Mouse (Mus musculus) lung, adult 18-20 months (tissue): ENCODE measurements around the gene Pappa.

ENCODE experiments used
- DNase-seq, 2 experiments: peaks; one replicate each; pipeline ENCODE4 v3.0.0; 2022; ENCODE audit warnings: mixed read lengths in 2 of 2

Gene Pappa

DNA sequence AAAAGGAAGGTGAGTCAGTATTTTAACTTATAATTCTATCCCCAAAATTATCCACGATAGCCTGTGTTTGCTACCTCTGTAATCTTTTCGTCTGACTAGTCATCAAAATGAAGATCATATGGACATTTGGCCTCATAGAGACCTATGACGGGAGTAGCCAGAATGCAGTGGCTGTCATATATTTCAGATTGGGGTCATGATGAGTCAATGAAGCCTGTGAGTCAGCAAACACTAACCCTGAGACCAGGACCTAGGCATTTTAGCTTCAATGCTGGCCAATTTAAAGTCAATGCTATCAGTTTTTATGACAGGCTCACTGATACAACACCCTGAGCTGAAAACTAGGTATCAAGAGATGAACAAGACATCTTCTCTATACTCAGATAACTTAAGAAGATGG, 50.5 kb downstream of the Pappa start:
- no peak for DNase-seq

DNA sequence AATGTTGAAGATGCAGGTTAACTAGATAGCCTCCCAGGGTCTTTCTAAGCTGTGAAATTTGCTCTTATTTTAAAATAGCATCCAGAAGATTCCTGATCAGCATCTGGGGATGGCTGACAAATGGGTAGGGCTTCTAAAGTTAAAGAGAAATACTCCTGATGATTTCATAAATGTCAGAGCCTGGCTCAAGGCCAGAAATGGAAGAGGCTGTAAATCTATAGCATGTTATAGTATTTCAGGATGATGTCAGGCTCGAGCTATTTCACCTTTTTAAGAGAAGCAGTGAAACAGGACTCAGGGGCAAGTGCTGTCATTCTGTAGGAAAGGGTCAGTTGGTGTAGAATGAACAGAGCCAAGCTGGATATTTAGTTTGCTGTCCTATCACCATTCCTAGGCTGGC, 54.2 kb downstream of the Pappa start:
- no peak for DNase-seq

DNA sequence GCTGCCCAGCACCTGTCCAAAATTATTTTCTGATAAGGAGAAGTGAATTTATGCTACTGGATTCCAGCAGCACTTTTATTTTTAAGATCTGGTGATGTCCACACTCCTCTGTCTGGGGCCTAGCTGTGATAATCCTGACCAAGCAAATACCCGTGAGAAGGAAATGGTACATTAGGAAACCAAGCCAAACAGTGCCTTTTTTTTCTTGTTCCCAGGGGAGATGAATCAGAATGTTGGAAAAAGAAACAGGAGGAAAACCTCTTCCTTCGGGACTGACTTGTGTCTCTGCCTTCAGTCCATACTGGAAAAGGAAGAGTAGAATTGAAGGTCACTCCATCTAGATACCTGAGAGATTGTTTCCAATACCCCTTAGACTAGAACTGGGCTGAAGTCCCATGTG, 63.3 kb downstream of the Pappa start:
- no peak for DNase-seq

DNA sequence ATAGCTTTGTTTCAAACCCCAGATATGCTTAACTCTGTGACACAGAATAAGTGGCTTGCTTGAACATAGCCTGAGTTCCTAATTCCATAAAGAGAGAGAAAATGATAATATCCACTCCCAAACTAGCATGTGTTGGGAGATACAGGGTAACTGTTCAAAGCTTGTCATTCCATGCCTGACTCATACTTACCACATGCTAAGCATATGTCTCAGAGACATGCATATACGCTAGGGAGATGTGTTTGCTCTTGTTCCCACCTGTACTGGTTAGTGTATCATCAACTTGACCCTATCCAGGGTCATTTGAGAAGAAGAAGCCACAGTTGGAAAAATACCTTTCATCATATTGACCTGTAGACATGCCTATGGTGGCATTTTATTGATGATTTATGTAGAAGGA, 63.7 kb downstream of the Pappa start:
- no peak for DNase-seq

DNA sequence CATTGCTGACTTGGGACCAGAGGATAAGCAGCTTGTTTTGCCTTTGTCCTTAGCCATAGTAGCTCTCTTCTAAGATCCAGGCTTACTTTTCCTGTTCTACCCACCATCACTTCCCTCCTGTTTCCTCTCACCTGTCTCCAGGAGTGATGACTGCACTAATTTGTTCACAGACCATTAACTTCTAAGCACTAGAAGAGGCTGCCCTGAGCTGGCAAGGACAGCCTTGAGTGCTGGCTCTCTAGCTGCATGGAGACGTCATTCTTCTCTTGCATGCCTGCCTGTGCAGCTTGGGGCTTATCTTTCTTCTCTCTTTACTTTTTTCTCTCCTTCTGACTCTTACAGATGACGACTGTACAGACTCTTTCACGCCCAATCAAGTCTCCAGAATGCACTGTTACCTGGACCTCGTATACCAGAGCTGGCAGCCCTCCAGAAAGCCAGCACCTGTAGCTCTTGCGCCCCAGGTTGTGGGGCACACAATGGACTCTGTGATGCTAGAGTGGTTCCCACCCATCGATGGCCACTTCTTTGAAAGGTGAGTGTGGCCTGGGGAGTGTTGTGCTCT, 65.0 kb downstream of the Pappa start:
- no peak for DNase-seq

DNA sequence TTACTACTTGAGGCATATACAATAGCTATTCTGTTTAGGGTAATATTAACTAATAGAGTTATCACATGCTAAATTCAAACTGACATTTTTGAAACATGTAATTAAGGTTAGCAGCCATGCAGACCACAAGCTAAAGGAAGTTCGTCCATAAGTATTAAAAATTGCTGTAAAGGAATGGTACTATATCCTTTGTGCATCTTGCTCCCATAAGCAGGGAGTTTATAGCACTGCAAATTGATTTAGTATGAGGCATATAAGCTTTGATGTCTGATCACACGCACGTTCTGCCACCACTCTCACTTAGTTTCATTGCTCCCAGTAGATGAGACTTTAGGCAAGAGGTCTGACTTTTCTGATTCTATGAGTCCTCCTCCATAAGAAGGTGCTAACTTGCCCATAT, 68.8 kb downstream of the Pappa start:
- no peak for DNase-seq

DNA sequence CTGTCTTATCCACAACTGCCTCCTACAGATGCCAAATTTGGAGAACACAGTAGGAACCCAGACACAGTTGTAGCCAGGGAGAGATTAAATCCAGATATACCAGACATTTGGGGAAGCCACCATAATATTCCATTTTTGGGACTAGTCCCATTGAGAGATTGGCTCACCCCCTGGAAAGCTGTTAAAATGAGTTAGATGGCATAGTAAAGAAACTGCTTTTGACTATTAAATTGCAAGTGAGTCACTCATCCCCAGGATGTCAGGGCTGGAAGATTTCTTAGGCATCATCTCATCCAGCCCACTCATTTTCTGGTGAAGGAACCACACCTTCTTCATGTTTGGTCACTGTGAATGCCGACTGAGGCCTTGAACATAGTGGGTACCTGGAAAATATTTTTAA, 72.0 kb downstream of the Pappa start:
- no peak for DNase-seq

DNA sequence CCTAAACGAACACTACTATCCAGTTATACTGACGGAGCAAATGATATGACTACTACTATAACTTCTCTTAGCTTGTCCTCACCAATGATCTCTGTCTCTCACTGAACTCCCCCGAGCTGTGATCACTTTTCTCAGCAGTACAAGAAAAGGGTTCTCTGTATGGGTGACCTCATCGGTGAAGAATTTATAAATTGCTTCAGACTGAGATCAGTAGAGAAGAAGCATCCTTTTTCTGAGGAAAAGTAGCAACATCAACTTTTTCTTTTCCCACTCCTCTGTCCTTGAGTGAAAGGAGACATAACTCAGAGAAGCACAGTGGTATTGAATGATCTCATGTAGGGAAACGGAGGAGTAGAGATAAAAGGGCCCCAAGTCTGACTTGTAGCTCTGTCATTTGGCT, 79.7 kb downstream of the Pappa start:
- DNase-seq, result no peak

DNA sequence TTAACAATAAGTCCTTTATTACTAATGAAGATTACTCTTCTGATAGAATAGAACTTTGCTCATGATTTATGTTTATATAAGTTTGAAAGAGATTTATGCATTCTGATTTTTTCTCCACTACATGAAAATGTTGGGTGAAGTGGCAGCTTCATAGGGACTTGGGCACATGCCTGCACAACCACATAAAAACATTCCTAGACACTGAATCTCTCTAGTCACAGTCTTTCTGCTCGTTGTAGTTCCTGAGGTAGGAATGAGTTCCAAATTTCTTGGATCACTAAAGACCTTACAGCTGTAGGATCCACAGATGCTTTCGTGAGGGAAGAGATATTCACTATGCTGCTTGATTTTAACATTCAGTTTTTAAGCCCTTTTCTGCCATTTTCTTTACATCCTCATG, 81.5 kb downstream of the Pappa start:
- no peak for DNase-seq

DNA sequence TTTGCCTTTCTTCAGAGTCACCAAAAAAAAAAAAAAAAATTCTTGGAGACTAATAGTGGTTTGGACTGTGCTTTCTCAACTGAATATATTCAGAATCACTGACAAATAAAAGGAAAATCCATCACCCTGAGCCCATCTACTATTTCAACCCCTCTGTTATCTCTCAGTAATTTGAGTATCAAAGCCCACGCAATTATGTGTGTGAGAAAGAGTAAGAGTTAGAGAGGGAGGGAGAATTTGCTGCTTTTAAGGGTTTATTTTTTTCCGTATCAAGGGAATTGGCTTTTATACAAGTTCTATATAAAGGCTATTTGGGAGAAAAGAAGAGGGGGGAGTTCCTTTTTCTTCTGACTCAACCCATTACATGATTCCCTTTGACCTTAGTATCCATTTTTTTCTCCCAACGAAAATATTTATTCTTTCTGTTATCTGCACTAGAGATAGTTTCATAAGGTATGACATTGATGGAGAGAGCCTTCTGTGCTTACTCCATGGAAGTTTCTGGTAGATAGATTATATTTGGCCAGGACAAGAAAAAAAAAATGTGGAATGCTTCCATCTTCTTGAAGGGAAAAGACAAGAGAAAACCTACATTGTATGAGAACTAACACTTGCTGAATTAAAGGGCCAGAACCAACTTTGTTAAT, 85.5 kb downstream of the Pappa start:
- DNase-seq, result no peak

DNA sequence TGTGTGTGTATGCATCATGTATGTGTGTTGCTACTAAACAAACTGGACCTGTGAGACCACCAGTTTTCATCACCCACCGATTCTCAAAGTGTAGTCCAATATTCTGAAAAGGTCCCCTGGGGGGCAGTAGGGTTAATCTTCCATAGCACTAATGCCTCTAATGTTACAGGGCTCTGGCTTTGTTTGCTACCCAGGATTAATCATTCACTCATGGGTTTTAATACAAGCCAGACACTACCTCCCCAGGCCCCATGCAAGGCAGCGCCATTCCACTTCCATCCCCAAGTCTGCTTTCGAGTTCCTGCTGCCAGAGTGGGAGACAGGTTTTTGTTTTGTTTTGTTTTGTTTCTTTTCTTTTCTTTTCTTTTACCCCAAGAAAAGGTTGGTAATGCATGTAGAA, 92.7 kb downstream of the Pappa start:
- no peak for DNase-seq

DNA sequence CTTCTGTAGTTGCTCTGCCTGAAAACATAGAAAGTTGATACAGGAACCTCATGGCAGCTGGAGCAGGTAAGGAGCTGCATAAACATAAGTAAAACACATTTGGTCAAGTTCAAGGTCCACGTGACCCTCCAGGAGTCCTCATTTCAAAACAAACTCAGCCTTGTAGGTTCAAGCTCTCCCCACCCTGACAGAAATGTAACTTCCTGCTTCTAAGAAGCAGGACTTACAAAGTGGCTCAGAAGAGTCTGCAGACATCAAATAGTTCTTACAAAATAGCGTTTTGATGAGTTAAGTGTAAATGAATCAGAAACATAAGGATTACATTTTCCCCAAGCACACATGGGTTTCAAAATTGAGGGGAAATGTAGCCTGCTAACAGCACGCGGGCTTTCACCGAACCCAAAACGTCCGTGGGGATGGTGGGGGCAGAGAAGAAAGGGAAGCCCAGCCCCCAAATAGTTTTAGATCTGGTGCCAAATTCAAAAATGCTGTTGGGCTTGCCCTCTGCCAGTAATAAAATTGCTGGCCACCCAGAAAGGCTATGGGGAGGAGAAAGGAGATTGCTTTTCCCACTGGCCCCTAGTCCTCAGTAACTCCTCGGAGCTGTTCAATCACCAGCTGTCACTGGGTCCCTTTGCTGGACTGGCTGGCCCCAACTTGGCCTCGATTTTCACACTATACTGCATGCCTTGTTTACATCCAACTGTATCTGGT, 93.8 kb downstream of the Pappa start:
- DNase-seq, result no peak

DNA sequence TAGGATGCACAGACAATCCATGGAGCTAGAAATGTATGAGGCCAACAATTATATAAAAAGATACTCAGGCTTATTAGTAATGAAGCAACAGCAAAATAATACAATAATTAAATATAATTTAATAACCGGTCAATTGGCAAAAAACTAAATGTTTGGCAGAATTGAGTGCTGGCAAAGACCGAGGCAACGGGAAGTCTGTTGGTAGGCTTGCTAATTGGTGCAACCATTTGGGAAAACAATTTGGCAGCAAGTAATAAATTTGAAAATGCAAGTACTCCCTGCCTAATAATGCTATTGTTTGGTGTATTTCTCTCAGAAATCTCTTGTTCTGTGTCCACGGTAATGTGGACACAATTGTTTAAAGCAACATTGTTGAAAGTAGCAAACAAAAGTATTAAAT, 99.9 kb downstream of the Pappa start:
- no peak for DNase-seq

DNA sequence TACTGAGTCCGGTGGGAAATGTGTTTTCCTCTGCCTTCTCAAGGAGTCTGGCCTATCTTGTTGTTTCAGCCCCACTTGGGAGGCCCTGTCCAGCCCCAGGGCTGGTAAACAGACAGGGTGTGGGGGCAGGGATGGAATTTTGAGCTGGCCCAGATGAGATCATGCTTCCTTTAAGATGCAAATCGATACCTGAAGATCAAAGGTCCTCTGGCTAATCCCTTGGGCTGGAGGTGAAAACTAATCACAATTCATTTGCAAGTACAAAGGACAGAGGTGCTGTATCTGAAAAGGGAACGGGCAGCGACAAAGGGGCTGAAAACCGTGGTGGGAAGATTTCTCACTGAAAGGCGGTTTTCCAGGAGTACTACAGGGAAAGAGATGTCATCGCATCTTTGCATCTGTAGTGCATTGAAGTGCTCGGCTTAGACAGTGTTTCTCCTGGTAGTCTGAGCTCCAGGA, 114.6 kb downstream of the Pappa start:
- DNase-seq, result no peak

DNA sequence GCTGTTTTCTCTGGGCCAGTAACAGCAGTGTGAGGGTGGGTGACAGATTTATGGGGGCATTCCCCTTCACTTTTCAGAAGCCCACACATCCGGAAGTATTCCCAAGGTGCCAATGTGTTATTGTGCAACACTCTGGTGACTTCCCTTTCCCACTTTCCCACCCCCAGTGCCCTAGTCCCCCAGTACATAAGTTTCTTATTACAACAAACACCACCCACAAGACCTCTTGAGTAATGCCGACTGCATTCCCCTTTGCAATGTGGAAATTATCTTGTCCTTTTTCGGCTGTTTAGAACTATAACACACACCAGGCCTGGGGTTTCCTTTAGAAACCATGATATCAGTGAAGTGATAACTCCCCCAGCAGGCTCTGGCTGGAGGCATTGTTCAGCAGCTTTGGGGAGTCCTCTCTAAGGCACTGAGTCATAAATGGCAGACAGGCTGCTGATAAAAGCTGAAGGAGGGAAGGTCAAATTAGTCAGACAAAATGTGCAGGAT, 118.5 kb downstream of the Pappa start:
- no peak for DNase-seq

DNA sequence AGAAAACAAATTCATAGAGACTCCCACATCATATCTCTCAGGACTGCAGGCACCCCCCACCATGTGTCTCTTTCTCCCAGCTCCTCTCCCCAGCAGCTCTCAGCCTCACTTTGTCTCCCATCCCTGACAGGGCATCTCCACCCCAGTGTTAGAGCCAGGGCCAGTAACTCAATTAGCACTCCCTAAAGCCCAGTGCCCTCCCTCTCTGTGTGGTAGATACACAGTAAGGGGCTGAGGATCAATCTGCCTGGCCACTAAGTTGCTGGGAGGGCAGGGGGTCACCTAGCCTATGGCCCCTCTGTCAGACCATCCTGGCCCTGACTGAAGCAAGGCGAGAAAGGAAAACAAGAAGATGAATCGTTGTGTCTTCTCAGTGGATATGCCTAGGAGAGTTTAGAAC, 119.3 kb downstream of the Pappa start:
- DNase-seq, result no peak

DNA sequence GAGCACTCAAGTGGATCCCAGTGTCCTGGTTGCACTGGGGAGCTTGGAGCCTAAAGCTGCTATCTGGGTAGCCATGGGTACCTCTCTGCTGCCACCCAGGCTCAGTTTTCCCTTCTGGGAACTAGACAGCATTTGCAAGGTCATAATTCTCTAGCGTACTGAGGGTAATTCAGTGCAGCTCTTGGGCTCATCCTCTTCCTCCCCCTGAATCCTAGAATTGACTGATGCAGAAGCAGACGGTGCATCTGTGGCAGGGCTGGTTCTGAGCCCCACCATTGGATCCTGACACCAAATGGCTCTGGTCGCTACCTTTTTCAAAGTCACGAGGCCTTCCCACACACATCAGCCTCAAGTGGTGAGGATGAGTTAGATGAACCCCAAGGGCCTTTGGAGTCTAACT, 121.0 kb downstream of the Pappa start:
- no peak for DNase-seq

DNA sequence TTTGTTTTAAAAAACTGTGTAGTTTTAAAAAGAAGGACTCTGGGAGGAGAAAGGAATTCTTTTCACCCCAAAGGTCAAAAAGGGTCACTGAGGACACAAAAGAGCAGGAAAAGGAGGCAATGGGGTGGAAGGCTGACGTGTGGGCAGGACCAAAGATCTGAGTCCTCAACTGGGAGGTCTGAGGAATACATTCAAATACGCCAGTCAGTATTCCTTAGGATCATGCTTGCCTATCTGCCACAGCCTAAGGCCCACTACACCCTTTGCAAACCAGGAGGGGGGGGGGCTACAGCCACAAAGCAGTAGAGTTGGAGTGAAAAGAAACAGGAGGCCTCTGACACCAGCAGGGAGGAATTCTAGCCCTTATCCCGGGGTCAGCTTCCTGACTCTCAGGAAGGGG, 121.5 kb downstream of the Pappa start:
- DNase-seq, result no peak

DNA sequence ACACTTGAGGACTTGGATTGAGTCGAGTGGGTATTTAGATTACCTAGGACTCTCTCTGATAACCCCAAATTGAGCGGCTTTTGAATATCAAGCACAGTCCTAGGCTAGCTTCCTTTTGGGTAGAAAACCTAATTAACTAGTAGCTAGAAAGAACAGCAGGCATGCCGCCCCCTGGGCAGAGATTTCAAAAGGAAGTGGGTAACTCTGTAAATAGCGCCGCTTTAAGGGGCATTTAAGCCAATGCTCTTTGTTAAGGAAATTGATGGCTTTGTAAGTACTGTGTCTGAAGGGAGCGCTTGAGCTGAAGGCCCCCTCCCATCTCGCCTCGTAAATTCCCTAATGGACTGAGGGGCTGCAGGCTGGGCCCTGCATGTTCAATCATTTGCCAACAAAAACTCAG, 128.2 kb downstream of the Pappa start:
- no peak for DNase-seq

DNA sequence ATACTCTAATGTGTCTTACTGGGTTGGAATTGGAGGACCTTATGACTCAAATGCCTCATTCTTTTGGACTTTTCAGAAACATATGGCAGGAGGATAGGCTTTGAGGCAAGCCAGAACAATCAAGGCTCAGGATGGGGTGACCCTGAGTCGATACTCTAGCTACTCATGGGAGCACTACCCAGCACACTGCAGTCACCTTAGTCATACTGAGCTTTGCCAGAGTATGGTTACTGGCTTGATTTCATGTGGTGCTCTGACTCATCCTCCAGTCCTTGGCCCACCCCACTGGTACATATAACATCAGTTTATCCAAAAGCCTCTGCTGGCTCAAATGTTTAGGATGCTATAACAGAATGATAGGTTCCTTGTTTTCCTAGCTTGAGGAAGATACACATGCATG, 130.1 kb downstream of the Pappa start:
- DNase-seq, result no peak

DNA sequence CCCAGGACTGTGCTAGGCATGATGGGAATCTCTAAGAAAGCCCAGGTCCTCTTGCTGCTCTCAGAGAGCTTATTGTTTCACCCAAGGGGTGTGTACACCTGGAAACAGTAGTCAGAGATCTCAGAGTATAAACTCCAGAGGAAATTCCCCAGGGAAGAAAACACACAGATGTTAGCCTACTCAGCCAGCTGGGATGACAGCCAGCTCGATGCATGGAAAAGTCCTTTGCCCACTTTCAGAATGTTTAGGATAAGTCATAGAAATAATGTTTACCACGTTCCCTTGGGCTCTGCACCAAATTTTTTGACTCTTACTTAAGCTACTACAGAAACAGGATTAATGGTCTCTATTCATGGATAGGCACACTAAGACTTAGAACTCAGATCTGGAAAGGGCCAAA, 143.1 kb downstream of the Pappa start:
- DNase-seq, result no peak

DNA sequence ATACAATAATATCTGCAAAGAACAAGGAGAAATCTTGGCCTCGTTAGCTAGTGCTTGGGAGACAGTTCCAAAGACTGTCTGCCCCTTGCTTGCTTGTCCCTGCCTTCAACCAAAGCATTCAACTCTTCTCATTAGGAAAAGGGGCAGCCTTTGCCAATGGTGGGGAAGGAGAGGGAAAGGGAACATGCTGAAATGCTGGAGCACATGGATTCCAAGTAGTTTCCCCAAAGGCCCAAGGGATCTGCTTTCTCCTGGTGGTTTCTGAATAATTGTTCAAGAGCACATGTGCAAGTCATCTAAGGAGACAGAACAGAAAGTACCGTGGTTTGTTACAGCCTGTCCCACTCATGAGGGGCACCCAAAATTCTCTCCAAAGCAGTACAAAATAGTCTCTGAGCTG, 146.0 kb downstream of the Pappa start:
- no peak for DNase-seq

DNA sequence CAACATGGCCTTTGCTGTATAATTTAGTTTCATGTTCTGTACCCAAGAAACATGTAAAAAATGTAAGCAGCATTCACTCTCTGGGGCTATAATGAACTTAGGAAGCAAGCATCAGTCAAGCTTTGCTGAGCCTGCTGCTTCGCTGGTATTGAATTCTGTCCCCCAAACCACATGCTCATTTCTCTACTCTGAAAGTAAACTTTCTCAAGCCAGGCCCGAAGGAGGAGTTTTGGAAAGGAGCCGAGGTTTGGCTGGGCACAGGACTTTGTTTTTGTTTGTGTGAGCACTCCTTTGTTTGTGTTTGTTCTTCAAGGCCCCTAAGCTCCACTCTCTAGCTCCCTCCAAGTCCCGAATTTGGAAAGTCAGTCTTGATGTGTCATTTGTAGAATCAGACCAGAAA, 148.3 kb downstream of the Pappa start:
- peak; percentile 20 for DNase-seq

DNA sequence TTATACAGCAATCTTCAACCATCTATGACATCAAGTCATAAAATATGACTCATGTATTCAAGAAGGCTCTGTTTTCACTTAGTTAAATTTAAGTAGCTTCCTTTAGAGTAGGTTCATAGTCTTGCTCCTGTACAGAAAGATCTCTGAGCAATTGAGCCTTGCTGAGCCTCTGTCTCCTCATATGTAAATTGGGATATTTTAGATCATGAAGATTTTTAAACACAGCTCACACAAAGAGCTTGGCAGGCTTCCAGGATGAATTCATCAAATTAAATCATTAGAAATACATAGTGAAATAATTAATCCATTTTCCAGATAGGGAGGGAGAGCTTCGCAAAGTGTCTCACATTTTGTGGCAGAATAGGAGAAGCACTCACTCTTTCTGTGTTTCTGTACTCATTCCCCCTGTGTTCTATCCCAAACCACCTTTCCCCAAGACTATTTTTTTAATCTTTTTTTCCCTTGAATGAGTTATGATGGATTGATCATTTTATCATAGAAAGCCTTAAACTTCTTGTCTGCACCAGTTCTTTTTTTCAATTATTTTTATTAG, 149.4 kb downstream of the Pappa start:
- no peak for DNase-seq
